Mouse (Mus musculus) WW6 (cell line): ENCODE measurements around the gene Mib2.

ENCODE experiments used
- DNase-seq: peaks from one replicate; pipeline ENCODE4 v3.0.0-alpha.2; 2013; ENCODE audit warnings: low read depth, low spot score

Mib2 gene

DNA sequence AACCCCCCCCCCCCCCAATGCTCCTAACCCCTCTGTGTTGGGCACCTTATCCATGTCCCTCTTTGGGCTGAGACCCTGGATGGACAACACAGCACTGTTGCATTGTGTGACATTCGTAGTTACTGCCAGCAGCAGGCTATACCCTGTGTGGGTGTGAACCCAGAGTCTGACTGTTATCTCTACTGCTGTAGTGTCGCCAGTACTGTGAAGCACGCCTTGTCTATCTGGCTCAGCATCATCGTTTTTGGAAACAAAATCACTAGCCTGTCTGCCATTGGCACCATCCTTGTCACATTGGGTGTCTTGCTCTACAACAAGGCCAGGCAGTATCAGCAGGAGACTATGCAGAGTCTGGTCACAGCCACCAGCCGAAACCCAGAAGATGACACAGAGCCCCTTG lies 50.7 kb downstream of the Mib2 start:
- DNase-seq = no peak

DNA sequence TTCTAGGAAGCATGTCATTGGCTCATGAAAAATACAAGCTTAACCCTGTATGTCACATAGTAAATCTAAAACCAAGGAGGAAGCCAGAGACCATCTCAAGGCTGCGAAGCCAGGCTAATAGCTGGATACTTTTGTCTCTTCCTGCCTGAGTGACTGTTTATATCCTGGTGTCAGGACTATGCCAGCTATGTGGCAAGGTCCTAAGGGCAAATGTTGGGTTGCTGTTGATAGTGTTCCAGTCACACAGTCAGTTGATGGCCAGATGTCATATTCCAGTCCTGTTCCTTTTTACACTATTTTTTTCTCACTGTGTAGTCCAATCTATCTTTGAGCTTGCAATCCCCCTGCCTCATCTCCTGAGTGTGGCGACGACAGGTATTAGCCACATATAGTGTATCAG lies 55.7 kb downstream of the Mib2 start:
- no peak for DNase-seq

DNA sequence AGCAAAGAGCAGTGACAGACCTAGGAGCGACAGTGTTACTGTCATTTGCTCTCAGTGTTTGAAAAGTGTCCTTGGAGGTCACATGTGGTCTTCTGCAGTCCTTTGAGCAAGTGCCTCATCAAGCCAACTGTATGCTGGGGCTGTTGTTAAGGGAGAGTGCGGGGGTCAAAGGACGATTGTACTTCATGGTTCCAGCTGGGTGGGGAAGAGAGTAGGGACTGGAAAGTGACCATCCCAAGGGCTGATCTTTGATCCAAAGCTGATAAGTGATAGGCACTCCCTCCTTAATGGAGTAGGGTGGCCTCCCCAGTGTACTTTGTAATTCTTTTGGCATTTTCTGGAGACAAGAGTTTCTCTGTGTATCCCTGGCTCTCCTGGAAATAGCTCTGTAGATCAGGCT lies 57.1 kb downstream of the Mib2 start:
- no peak for DNase-seq

DNA sequence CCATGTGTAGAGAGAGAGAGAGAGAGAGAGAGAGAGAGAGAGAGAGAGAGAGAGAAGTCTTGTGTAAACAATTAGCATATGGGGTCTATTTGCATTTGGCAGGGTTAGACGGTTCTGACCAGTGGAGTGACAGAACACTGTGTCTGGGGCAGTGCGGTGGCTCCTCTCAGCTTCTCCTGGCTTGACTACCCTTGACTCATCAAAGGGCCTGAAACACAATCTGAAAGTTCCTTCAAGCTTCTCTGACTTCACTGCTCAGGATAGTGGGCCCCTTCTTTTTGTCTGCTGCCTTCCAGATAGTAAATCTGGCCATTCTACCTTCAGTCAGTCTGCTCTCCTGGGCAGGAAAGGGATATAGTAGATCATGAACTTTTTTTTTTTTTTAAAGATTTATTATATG lies 62.2 kb downstream of the Mib2 start:
- no peak for DNase-seq

DNA sequence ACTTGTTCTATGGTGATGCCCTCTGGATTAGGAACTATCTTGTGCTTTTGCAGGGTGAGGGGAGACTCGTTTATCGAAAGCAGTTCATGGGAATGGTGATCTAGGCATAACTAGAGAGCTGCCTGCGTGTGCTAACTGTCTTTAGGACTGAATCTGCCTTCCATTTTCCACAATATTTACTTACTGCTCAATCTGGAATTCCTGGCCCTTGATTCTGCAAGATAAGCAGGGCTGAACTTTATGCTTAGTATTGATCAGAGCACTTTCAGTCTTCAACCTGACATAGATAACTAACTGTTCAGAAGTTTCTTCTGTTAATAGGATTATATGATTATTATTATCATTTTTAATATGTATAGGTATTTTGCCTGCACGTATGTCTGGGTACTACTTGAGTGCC lies 63.9 kb downstream of the Mib2 start:
- no peak for DNase-seq
